Mouse (Mus musculus) forebrain, embryonic 13.5 days (tissue): ENCODE measurements at regions not wholly inside any gene's neighbourhood (a gene's known extent, or its start where the extent isn't known, plus 50 kb on each side); places are given as distances from the start of the nearest gene placed in this dataset.

Source experiments
- ATAC-seq: fragments of 200-750 bp; cut with Nextera tagmentation; 2 replicates; pipeline ENCODE4 v1.8.0; 2017
- H3K27ac ChIP-seq: fragments of 300-500 bp; sonication (generic); 2 replicates; pipeline ENCODE4 v1.5.1; 2015; ENCODE audit warnings: inconsistent platforms, mild to moderate bottlenecking, moderate library complexity
- H3K27me3 ChIP-seq: fragments of 300-500 bp; sonication (generic); 2 replicates; pipeline ENCODE4 v1.6.1; 2015; ENCODE audit warnings: mild to moderate bottlenecking, inconsistent platforms
- H3K36me3 ChIP-seq: fragments of 300-500 bp; sonication (generic); 2 replicates; pipeline ENCODE4 v1.6.1; 2015; ENCODE audit warnings: mild to moderate bottlenecking, inconsistent platforms; ENCODE audit not compliant: poor library complexity, severe bottlenecking
- H3K4me1 ChIP-seq: fragments of 300-500 bp; sonication (generic); 2 replicates; pipeline ENCODE4 v1.6.1; 2015; ENCODE audit warnings: inconsistent platforms
- H3K4me2 ChIP-seq: fragments of 300-500 bp; sonication (generic); 2 replicates; pipeline ENCODE4 v1.6.1; 2015; ENCODE audit warnings: inconsistent platforms, mild to moderate bottlenecking, moderate library complexity
- H3K4me3 ChIP-seq: fragments of 300-500 bp; sonication (generic); 2 replicates; pipeline ENCODE4 v1.5.1; 2015; ENCODE audit warnings: mild to moderate bottlenecking, inconsistent platforms
- H3K9ac ChIP-seq: fragments of 300-500 bp; sonication (generic); 2 replicates; pipeline ENCODE4 v1.6.1; 2015; ENCODE audit warnings: mild to moderate bottlenecking, inconsistent platforms
- H3K9me3 ChIP-seq: fragments of 300-500 bp; sonication (generic); replicated peaks from 2 replicates; pipeline ENCODE4 v1.6.1; 2016; ENCODE audit warnings: inconsistent platforms
- WGBS: fragments of 180-500 bp; shearing (Covaris S2); methylation state at CpG from one replicate; pipeline ENCODE4 v1.1.7; 2015; 5-methylcytosine and 5-hydroxymethylcytosine counted together

GRCm38 (mm10) chr4:106102451-106102977, 213.5 kb upstream of the Usp24 start:
- Histone ChIP-seq H3K9me3 (peaks cover 5% of the 10 kb centered on the region), H3K9ac (no peak overlapping the region), H3K36me3 (no peaks in the 10 kb centered on the region), H3K27ac (peak overlapping the region; percentile 81), H3K27me3 (no peaks in the 10 kb centered on the region; the same call in 1 of the 2 replicates), H3K4me3 (no peak overlapping the region), H3K4me2 (peak overlapping the region; percentile 14), H3K4me1 (peaks cover 51% of the 10 kb centered on the region)
- WGBS = 13% methylated on average over 7 of the region's 7 CpGs
- peak; percentile 70 for ATAC-seq

GRCm38 (mm10) chr4:106103750-106104635, 212.0 kb upstream of the Usp24 start:
- H3K4me3 ChIP-seq = no peak overlapping the region
- no peak overlapping the region for H3K4me2 ChIP-seq
- 52% methylated on average over 11 of the region's 11 CpGs for WGBS
- no peak overlapping the region for H3K9ac ChIP-seq
- no peaks in the 10 kb centered on the region for H3K9me3 ChIP-seq
- H3K4me1 ChIP-seq = peaks cover 51% of the 10 kb centered on the region
- H3K36me3 ChIP-seq = no peaks in the 10 kb centered on the region
- peak overlapping the region; percentile 81 for H3K27ac ChIP-seq
- ATAC-seq = peak; percentile 88
- no peaks in the 10 kb centered on the region; the same call in 1 of the 2 replicates for H3K27me3 ChIP-seq

GRCm38 (mm10) chr4:106112981-106113380, 203.0 kb upstream of the Usp24 start:
- no peak overlapping the region for H3K4me3 ChIP-seq
- H3K4me1 ChIP-seq = no peaks in the 10 kb centered on the region
- no peaks in the 10 kb centered on the region for H3K9me3 ChIP-seq
- H3K9ac ChIP-seq = no peak overlapping the region
- no peak overlapping the region for H3K27ac ChIP-seq
- no peaks in the 10 kb centered on the region for H3K27me3 ChIP-seq
- no peak for ATAC-seq
- H3K4me2 ChIP-seq = no peak overlapping the region
- no peaks in the 10 kb centered on the region for H3K36me3 ChIP-seq

- H3K27me3 ChIP-seq = no peaks in the 10 kb centered on the region
- H3K9me3 ChIP-seq = no peaks in the 10 kb centered on the region
- H3K4me3 ChIP-seq = no peak overlapping the region
- H3K9ac ChIP-seq = no peak overlapping the region
- no peaks in the 10 kb centered on the region for H3K4me1 ChIP-seq
- no peak overlapping the region for H3K4me2 ChIP-seq
- no peak overlapping the region for H3K27ac ChIP-seq
- no peak for ATAC-seq
- no peaks in the 10 kb centered on the region for H3K36me3 ChIP-seq
These were observed 202.3 kb upstream of the Usp24 start for GRCm38 (mm10) chr4:106113747-106114146.

- H3K4me2 ChIP-seq = no peak overlapping the region
- H3K4me3 ChIP-seq = no peak overlapping the region
- no peaks in the 10 kb centered on the region for H3K27me3 ChIP-seq
- H3K4me1 ChIP-seq = no peaks in the 10 kb centered on the region
- H3K36me3 ChIP-seq = no peaks in the 10 kb centered on the region
- 87% methylated on average over 7 of the region's 7 CpGs for WGBS
- no peak overlapping the region for H3K27ac ChIP-seq
- no peak for ATAC-seq
- H3K9ac ChIP-seq = no peak overlapping the region
- H3K9me3 ChIP-seq = no peaks in the 10 kb centered on the region
These were observed 199.4 kb upstream of the Usp24 start for GRCm38 (mm10) chr4:106116611-106117010.

- WGBS = 89% methylated on average over 1 of the region's 1 CpGs
- no peak overlapping the region for H3K27ac ChIP-seq
- no peaks in the 10 kb centered on the region for H3K4me1 ChIP-seq
- H3K9me3 ChIP-seq = no peaks in the 10 kb centered on the region
- no peak overlapping the region for H3K4me2 ChIP-seq
- no peaks in the 10 kb centered on the region for H3K36me3 ChIP-seq
- no peaks in the 10 kb centered on the region for H3K27me3 ChIP-seq
- H3K9ac ChIP-seq = no peak overlapping the region
- no peak overlapping the region for H3K4me3 ChIP-seq
- no peak for ATAC-seq
These were observed 194.7 kb upstream of the Usp24 start for GRCm38 (mm10) chr4:106121306-106121705.

- H3K4me1 ChIP-seq = no peaks in the 10 kb centered on the region
- 95% methylated on average over 8 of the region's 8 CpGs for WGBS
- ATAC-seq = no peak
These were observed 192.9 kb upstream of the Usp24 start for GRCm38 (mm10) chr4:106123038-106123654.

GRCm38 (mm10) chr4:106127199-106127598, 188.8 kb upstream of the Usp24 start:
- no peaks in the 10 kb centered on the region for H3K36me3 ChIP-seq
- H3K4me3 ChIP-seq = no peak overlapping the region
- no peak overlapping the region for H3K27ac ChIP-seq
- no peak overlapping the region for H3K9ac ChIP-seq
- H3K4me1 ChIP-seq = no peaks in the 10 kb centered on the region
- no peak overlapping the region for H3K4me2 ChIP-seq
- WGBS = 31% methylated on average over 5 of the region's 5 CpGs
- H3K9me3 ChIP-seq = no peaks in the 10 kb centered on the region
- ATAC-seq = no peak
- no peaks in the 10 kb centered on the region for H3K27me3 ChIP-seq

More at GRCm38 (mm10) chr4:106123038-106123654, 192.9 kb upstream of the Usp24 start:
- no peak overlapping the region for H3K4me3 ChIP-seq
- H3K36me3 ChIP-seq = no peaks in the 10 kb centered on the region
- H3K9me3 ChIP-seq = no peaks in the 10 kb centered on the region
- no peak overlapping the region for H3K27ac ChIP-seq
- no peaks in the 10 kb centered on the region for H3K27me3 ChIP-seq
- no peak overlapping the region for H3K4me2 ChIP-seq
- H3K9ac ChIP-seq = no peak overlapping the region

GRCm38 (mm10) chr4:106127641-106128040, 188.4 kb upstream of the Usp24 start:
- WGBS = 57% methylated on average over 7 of the region's 7 CpGs
- Histone ChIP-seq H3K4me1 (no peaks in the 10 kb centered on the region), H3K27me3 (no peaks in the 10 kb centered on the region), H3K9ac (no peak overlapping the region), H3K27ac (no peak overlapping the region), H3K4me2 (no peak overlapping the region), H3K9me3 (no peaks in the 10 kb centered on the region), H3K4me3 (no peak overlapping the region), H3K36me3 (no peaks in the 10 kb centered on the region)
- ATAC-seq = no peak

- Histone ChIP-seq H3K27me3 (no peaks in the 10 kb centered on the region), H3K4me3 (no peak overlapping the region), H3K9ac (no peak overlapping the region), H3K9me3 (no peaks in the 10 kb centered on the region), H3K4me1 (no peaks in the 10 kb centered on the region), H3K4me2 (no peak overlapping the region), H3K27ac (no peak overlapping the region), H3K36me3 (no peaks in the 10 kb centered on the region)
- ATAC-seq = no peak
- WGBS = 88% methylated on average over 7 of the region's 7 CpGs
These were observed 186.7 kb upstream of the Usp24 start for GRCm38 (mm10) chr4:106129327-106129726.

GRCm38 (mm10) chr4:106129803-106130202, 186.2 kb upstream of the Usp24 start:
- WGBS = 91% methylated on average over 2 of the region's 2 CpGs
- Histone ChIP-seq H3K27me3 (no peaks in the 10 kb centered on the region), H3K4me1 (no peaks in the 10 kb centered on the region), H3K36me3 (no peaks in the 10 kb centered on the region), H3K9ac (no peak overlapping the region), H3K4me2 (no peak overlapping the region), H3K4me3 (no peak overlapping the region), H3K9me3 (no peaks in the 10 kb centered on the region), H3K27ac (no peak overlapping the region)
- ATAC-seq = no peak
